Mouse (Mus musculus): ENCODE measurements around the gene Krtap31-2. TPM values are rescaled to one million over a fixed set of nuclear protein-coding genes. Genes with fewer than 3 reads are reported as not detected.

Gene Krtap31-2
- not detected in 2 replicates for total RNA-seq (2015)
- not detected in 2 replicates for total RNA-seq (2017)

GRCm38 (mm10) chr11:99935991-99936390, at the start of gene Krtap31-2:
Gene Krtap31-2, plus strand, starts transcription at chr11:99936291.
- ATAC-seq (replicated peaks; ENCODE audit: poor library complexity): no peak

DNA sequence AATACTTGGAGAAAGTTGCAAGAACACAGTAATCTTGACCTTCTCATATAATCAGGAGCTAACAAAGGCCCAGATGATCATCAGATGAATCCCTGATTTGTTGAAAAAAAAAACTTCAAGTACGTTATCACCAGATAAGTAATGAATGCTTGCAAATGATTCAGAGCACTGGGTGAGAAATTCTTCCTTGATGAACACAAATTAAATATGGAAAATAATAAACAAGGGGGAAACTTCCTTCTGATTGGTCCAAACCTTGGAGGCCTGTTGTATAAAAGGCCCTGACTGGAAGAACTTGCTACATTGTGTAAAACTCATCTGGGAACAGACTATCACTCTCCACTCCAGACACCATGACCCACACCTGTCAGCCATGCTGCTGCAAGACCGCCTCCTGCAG, 28.5 kb upstream of the Krtap31-2 start, which contains the start of gene Krtap31-1:
Gene Krtap31-1 (plus strand): TSS at position 301 of the 400 bp plus-strand sequence.
- ATAC-seq (replicated peaks; ENCODE audit: poor library complexity): no peak

GRCm38 (mm10) chr11:99914451-99914850, 21.6 kb upstream of the Krtap31-2 start, which contains the start of gene Gm11565:
Gene Gm11565, plus strand, starts transcription at chr11:99914751.
- ATAC-seq (replicated peaks; ENCODE audit: poor library complexity): no peak

GRCm38 (mm10) chr11:99937751-99938264, 1.7 kb downstream of the Krtap31-2 start:
- ATAC-seq (replicated peaks; ENCODE audit: poor library complexity): no peak

DNA sequence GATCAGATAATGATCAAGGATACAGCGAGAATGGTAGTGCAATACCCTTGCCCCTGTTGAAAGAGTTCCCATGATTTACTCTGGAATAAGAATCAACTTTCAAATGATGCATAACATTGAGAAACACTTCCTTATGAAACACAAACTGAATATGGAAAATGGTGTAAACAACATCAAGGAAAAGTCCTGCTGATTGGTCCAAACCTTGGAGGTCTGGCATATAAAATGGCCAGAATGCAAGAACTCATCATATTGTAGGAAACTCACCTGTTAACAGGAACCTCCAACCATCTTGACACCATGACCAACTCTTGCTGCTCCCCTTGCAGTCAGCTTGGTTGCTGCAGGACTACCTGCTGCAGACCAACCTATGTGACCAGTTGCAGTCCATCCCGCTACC, 12.1 kb downstream of the Krtap31-2 start, which contains the start of gene Krtap9-5:
Gene Krtap9-5 (plus strand): TSS at position 301 of the 400 bp plus-strand sequence.
- no peak for ATAC-seq (replicated peaks; ENCODE audit: poor library complexity)

- ATAC-seq (replicated peaks; ENCODE audit: poor library complexity): no peak
Measured at GRCm38 (mm10) chr11:99964213-99964612, 28.1 kb downstream of the Krtap31-2 start.

DNA sequence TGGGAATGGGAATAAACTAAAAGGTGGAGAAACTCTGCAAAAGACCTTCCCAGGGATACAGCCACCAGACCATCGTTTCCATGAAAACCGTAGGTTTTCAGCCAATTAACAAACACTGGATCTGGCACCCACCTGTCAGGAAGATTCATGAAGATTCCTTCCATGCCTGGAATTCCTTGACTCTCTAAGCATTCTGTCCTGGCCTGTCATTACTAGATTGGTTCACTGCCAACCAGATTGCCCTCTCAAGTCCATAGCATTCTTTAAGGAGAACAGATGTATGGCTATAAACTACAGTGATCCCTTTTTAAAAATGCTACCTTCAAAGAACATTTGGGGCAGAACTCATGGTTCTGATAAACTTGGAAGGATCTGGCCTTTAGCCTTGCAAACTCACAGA, 29.9 kb downstream of the Krtap31-2 start:
- no peak for ATAC-seq (replicated peaks; ENCODE audit: poor library complexity)

- ATAC-seq (replicated peaks; ENCODE audit: poor library complexity): no peak
Measured at GRCm38 (mm10) chr11:99978953-99979352, 42.9 kb downstream of the Krtap31-2 start, which contains the start of gene Krtap29-1. Gene Krtap29-1, minus strand, starts transcription at chr11:99979053.

DNA sequence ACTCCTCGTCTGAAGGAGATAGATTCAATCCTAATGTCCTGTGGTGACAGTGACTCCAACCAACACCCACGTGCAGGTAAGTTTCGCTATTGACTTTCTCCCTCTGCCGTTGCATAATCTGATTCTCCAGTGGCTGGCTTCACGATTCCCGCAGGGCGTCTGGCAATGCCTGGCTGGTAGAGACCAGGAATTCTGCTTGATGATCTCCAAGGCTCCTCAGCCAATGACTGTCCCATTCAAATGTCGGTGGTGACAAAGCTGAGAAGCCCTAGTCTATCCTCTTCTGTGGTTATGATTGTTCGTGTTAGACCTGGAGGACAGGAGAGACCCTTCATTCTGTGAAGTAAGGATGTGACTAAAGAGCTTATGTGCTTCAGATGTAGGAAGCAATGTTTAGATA, 46.6 kb downstream of the Krtap31-2 start:
- no peak for ATAC-seq (replicated peaks; ENCODE audit: poor library complexity)

GRCm38 (mm10) chr11:99983442-99983841, 47.4 kb downstream of the Krtap31-2 start:
- no peak for ATAC-seq (replicated peaks; ENCODE audit: poor library complexity)

GRCm38 (mm10) chr11:99985291-99986092, 49.4 kb downstream of the Krtap31-2 start:
- no peak for ATAC-seq (replicated peaks; ENCODE audit: poor library complexity)

- no peak for ATAC-seq (replicated peaks; ENCODE audit: poor library complexity)
Measured at GRCm38 (mm10) chr11:99986180-99986647, 50.1 kb downstream of the Krtap31-2 start, which contains the start of gene Krtap16-1. Gene Krtap16-1, minus strand, starts transcription at chr11:99986597.

Other genes with a start within 250 kb of the Krtap31-2 start
Only the 30 nearest of the 32 such genes appear.
- gene Gm14180, start 202.0 kb upstream of the Krtap31-2 start, total RNA-seq (2015): not detected in 2 replicates
- gene Gm14180, start 202.0 kb upstream of the Krtap31-2 start, total RNA-seq (2017): not detected in 2 replicates
- gene Gm11595, start 163.4 kb upstream of the Krtap31-2 start, total RNA-seq (2015): not detected in 2 replicates
- not detected in 2 replicates for gene Gm11595, start 163.4 kb upstream of the Krtap31-2 start, total RNA-seq (2017)
- gene Krtap4-8, start 155.6 kb upstream of the Krtap31-2 start, total RNA-seq (2015): not detected in 2 replicates
- gene Krtap4-8, start 155.6 kb upstream of the Krtap31-2 start, total RNA-seq (2017): not detected in 2 replicates
- gene Krtap4-9, start 151.1 kb upstream of the Krtap31-2 start, total RNA-seq (2015): not detected in 2 replicates
- not detected in 2 replicates for gene Krtap4-9, start 151.1 kb upstream of the Krtap31-2 start, total RNA-seq (2017)
- not detected in 2 replicates for gene Gm11596, start 142.8 kb upstream of the Krtap31-2 start, total RNA-seq (2015)
- not detected in 2 replicates for gene Gm11596, start 142.8 kb upstream of the Krtap31-2 start, total RNA-seq (2017)
- not detected in 2 replicates for gene Gm11569, start 137.4 kb upstream of the Krtap31-2 start, total RNA-seq (2015)
- not detected in 2 replicates for gene Gm11569, start 137.4 kb upstream of the Krtap31-2 start, total RNA-seq (2017)
- gene Gm11554, start 131.8 kb upstream of the Krtap31-2 start, total RNA-seq (2015): not detected in 2 replicates
- gene Gm11554, start 131.8 kb upstream of the Krtap31-2 start, total RNA-seq (2017): not detected in 2 replicates
- gene Krtap4-13, start 126.4 kb upstream of the Krtap31-2 start, total RNA-seq (2015): not detected in 2 replicates
- gene Krtap4-13, start 126.4 kb upstream of the Krtap31-2 start, total RNA-seq (2017): not detected in 2 replicates
- not detected in 2 replicates for gene Gm11564, start 120.6 kb upstream of the Krtap31-2 start, total RNA-seq (2015)
- gene Gm11564, start 120.6 kb upstream of the Krtap31-2 start, total RNA-seq (2017): not detected in 2 replicates
- gene 2300003K06Rik, start 98.2 kb upstream of the Krtap31-2 start, total RNA-seq (2015): not detected in 2 replicates
- gene 2300003K06Rik, start 98.2 kb upstream of the Krtap31-2 start, total RNA-seq (2017): not detected in 2 replicates
- not detected in 2 replicates for gene Krtap4-16, start 84.7 kb upstream of the Krtap31-2 start, total RNA-seq (2015)
- gene Krtap4-16, start 84.7 kb upstream of the Krtap31-2 start, total RNA-seq (2017): not detected in 2 replicates
- gene Gm11568, start 78.4 kb upstream of the Krtap31-2 start, total RNA-seq (2015): not detected in 2 replicates
- not detected in 2 replicates for gene Gm11568, start 78.4 kb upstream of the Krtap31-2 start, total RNA-seq (2017)
- gene Gm11559, start 71.8 kb upstream of the Krtap31-2 start, total RNA-seq (2015): not detected in 2 replicates
- not detected in 2 replicates for gene Gm11559, start 71.8 kb upstream of the Krtap31-2 start, total RNA-seq (2017)
- not detected in 2 replicates for gene Krtap9-1, start 62.9 kb upstream of the Krtap31-2 start, total RNA-seq (2015)
- gene Krtap9-1, start 62.9 kb upstream of the Krtap31-2 start, total RNA-seq (2017): not detected in 2 replicates
- gene Gm11567, start 57.1 kb upstream of the Krtap31-2 start, total RNA-seq (2015): not detected in 2 replicates
- not detected in 2 replicates for gene Gm11567, start 57.1 kb upstream of the Krtap31-2 start, total RNA-seq (2017)
- not detected in 2 replicates for gene Krtap31-1, start 28.4 kb upstream of the Krtap31-2 start, total RNA-seq (2015)
- gene Krtap31-1, start 28.4 kb upstream of the Krtap31-2 start, total RNA-seq (2017): not detected in 2 replicates
- not detected in 2 replicates for gene Gm11565, start 21.5 kb upstream of the Krtap31-2 start, total RNA-seq (2015)
- not detected in 2 replicates for gene Gm11565, start 21.5 kb upstream of the Krtap31-2 start, total RNA-seq (2017)
- not detected in 2 replicates for gene Krtap9-5, start 12.2 kb downstream of the Krtap31-2 start, total RNA-seq (2015)
- not detected in 2 replicates for gene Krtap9-5, start 12.2 kb downstream of the Krtap31-2 start, total RNA-seq (2017)
- gene Krtap29-1, start 42.8 kb downstream of the Krtap31-2 start, total RNA-seq (2015): not detected in 2 replicates
- not detected in 2 replicates for gene Krtap29-1, start 42.8 kb downstream of the Krtap31-2 start, total RNA-seq (2017)
- gene Krtap16-1, start 50.3 kb downstream of the Krtap31-2 start, total RNA-seq (2015): not detected in 2 replicates
- gene Krtap16-1, start 50.3 kb downstream of the Krtap31-2 start, total RNA-seq (2017): not detected in 2 replicates
- gene Krtap17-1, start 57.7 kb downstream of the Krtap31-2 start, total RNA-seq (2015): not detected in 2 replicates
- gene Krtap17-1, start 57.7 kb downstream of the Krtap31-2 start, total RNA-seq (2017): not detected in 2 replicates
- gene Krt33a, start 79.9 kb downstream of the Krtap31-2 start, total RNA-seq (2015): not detected in 2 replicates
- gene Krt33a, start 79.9 kb downstream of the Krtap31-2 start, total RNA-seq (2017): not detected in 2 replicates
- not detected in 2 replicates for gene Krt33b, start 93.6 kb downstream of the Krtap31-2 start, total RNA-seq (2015)
- gene Krt33b, start 93.6 kb downstream of the Krtap31-2 start, total RNA-seq (2017): not detected in 2 replicates
- gene Krt34, start 105.3 kb downstream of the Krtap31-2 start, total RNA-seq (2015): not detected in 2 replicates
- gene Krt34, start 105.3 kb downstream of the Krtap31-2 start, total RNA-seq (2017): not detected in 2 replicates
- gene Krt31, start 114.3 kb downstream of the Krtap31-2 start, total RNA-seq (2015): not detected in 2 replicates
- gene Krt31, start 114.3 kb downstream of the Krtap31-2 start, total RNA-seq (2017): not detected in 2 replicates
- not detected in 2 replicates for gene Krt32, start 151.9 kb downstream of the Krtap31-2 start, total RNA-seq (2015)
- gene Krt32, start 151.9 kb downstream of the Krtap31-2 start, total RNA-seq (2017): not detected in 2 replicates
- gene Krt35, start 159.9 kb downstream of the Krtap31-2 start, total RNA-seq (2015): not detected in 2 replicates
- not detected in 2 replicates for gene Krt35, start 159.9 kb downstream of the Krtap31-2 start, total RNA-seq (2017)
- gene Krt36, start 169.3 kb downstream of the Krtap31-2 start, total RNA-seq (2015): not detected in 2 replicates
- not detected in 2 replicates for gene Krt36, start 169.3 kb downstream of the Krtap31-2 start, total RNA-seq (2017)
- not detected in 2 replicates for gene Krt13, start 185.3 kb downstream of the Krtap31-2 start, total RNA-seq (2015)
- not detected in 2 replicates for gene Krt13, start 185.3 kb downstream of the Krtap31-2 start, total RNA-seq (2017)
- gene Krt15, start 199.6 kb downstream of the Krtap31-2 start, total RNA-seq (2015): not detected in 2 replicates
- gene Krt15, start 199.6 kb downstream of the Krtap31-2 start, total RNA-seq (2017): not detected in 2 replicates